Mouse (Mus musculus): ENCODE measurements at regions not wholly inside any gene's neighbourhood (a gene's known extent, or its start where the extent isn't known, plus 50 kb on each side); places are given as distances from the start of the nearest gene placed in this dataset.

GRCm38 (mm10) chr1:164678303-164678702 is 118.1 kb upstream of the Dpt start:
- TF ChIP-seq MAFK (IDR thresholded peaks at IDR 0.05; ENCODE audit: insufficient read depth, low read depth, low read length), result no peak
- TF ChIP-seq HCFC1 (IDR thresholded peaks at IDR 0.05; ENCODE audit: borderline replicate concordance, insufficient read depth, low read length), result no peak
- no peak for TF ChIP-seq ZNF384 (IDR thresholded peaks at IDR 0.05; ENCODE audit: low read depth, low read length)
- TF ChIP-seq ZC3H11A (IDR thresholded peaks at IDR 0.05; ENCODE audit: borderline replicate concordance, low read depth, low read length), result no peak
